Mouse (Mus musculus): ENCODE data around the gene Cbs.

GRCm38 (mm10) chr17:31646199-31647002, 9.4 kb upstream of the Cbs start:
- no peak for TF ChIP-seq TAL1 (conservative IDR thresholded peaks at IDR 0.05; ENCODE audit: low read depth, low read length)
- no peak for TF ChIP-seq CTCF (IDR thresholded peaks at IDR 0.05; ENCODE audit: low read depth, low read length)
